Mouse (Mus musculus) heart, adult 2 months (tissue): ENCODE results near the gene Agap3. TPM values are rescaled to one million over a fixed set of nuclear protein-coding genes. Genes with fewer than 3 reads are reported as not detected.

Experiments
- DNase-seq, 2 experiments: peaks; one replicate each; pipeline ENCODE4 v3.0.0; 2021
- H3K27ac ChIP-seq: fragments of 200-600 bp; 2 replicates; pipeline ENCODE4 v1.8.1; 2022
- H3K27me3 ChIP-seq: fragments of 200-500 bp; 2 replicates; pipeline ENCODE4 v1.6.1; 2012; ENCODE audit warnings: mild to moderate bottlenecking, low read length, inconsistent platforms, mixed read lengths; ENCODE audit not compliant: control insufficient read depth, insufficient read depth
- H3K36me3 ChIP-seq: fragments of 200-500 bp; 2 replicates; pipeline ENCODE4 v1.6.1; 2012; ENCODE audit warnings: low read length, inconsistent platforms; ENCODE audit not compliant: control insufficient read depth, insufficient read depth
- H3K4me1 ChIP-seq: fragments of 200-500 bp; 2 replicates; pipeline ENCODE4 v1.6.1; 2011; ENCODE audit warnings: low read length; ENCODE audit not compliant: control insufficient read depth, insufficient read depth
- H3K4me3 ChIP-seq: fragments of 200-600 bp; 2 replicates; pipeline ENCODE4 v1.8.1; 2022
- H3K79me2 ChIP-seq: fragments of 200-500 bp; replicated peaks from 2 replicates; pipeline ENCODE4 v1.6.1; 2012; ENCODE audit warnings: mild to moderate bottlenecking, inconsistent platforms, low read length, moderate library complexity, mixed read lengths; ENCODE audit not compliant: control insufficient read depth, insufficient read depth
- H3K9ac ChIP-seq: fragments of 200-500 bp; 2 replicates; pipeline ENCODE4 v1.6.1; 2012; ENCODE audit warnings: low read depth, mild to moderate bottlenecking, control low read depth, inconsistent platforms, low read length, mixed read lengths
- CTCF ChIP-seq: fragments of 200-600 bp; IDR thresholded peaks from 2 replicates; pipeline ENCODE4 v1.8.1; 2022; ENCODE audit warnings: antibody characterized with exemption, mild to moderate bottlenecking, moderate library complexity
- EP300 ChIP-seq: fragments of 200-500 bp; IDR thresholded peaks from 2 replicates; pipeline ENCODE4 v1.6.1; 2011; ENCODE audit warnings: low read depth, low read length, control low read depth; ENCODE audit not compliant: insufficient read depth
- POLR2A ChIP-seq: fragments of 200-500 bp; IDR thresholded peaks from 2 replicates; pipeline ENCODE4 v1.6.1; 2011; ENCODE audit warnings: mild to moderate bottlenecking, low read depth, low read length, control low read depth; ENCODE audit not compliant: insufficient read depth
- WGBS: fragments of 180-500 bp; shearing (Covaris S2); methylation state at CpG from one replicate; pipeline ENCODE4 v1.1.7; 2018; 5-methylcytosine and 5-hydroxymethylcytosine counted together
- intact Hi-C: fragments of 180-260 bp; cut with DNase I; formaldehyde crosslinking; loops from one replicate; pipeline ENCODE4 v1.15.1; 2025
- polyA plus RNA-seq: library from polyadenylated mRNA; depleted of rRNA; stranded (reverse); fragments of >200 nt; gene quantifications from 2 replicates; pipeline ENCODE4 v1.2.3, GENCODE M21; 2012
- total RNA-seq, 2 experiments: library from RNA; stranded (reverse); gene quantifications; 2 replicates each; pipeline ENCODE4 v1.2.3; 2021

Agap3 gene
- total and polyA plus RNA-seq, 3 experiments: 88.4 to 103 (median 102) TPM

DNA sequence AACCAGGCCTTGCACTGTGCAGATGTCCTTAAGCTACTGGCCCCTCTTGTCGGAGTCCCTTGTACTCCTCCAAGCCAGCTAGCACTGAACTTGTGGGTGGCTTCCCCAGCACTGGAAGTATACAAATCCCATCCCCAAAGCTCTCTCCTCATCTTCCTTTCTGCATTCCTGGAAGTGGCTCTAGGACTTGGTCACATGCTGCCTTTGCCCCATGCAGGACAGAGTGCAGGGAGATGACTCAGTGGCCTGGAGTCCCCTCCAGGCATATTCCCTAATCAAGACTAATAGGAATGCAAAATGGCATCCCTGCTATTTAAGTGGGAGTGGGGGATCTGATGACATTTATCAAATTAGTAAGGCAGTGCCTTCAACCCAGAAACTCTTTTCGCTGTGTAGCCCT, 39.9 kb upstream of the Agap3 start:
- TF ChIP-seq EP300 (no peak), CTCF (no peak), POLR2A (no peak)
- 82% methylated on average over 2 of the region's 2 CpGs for WGBS
- no peak overlapping the region for H3K27ac ChIP-seq
- intact Hi-C loops: no loop called here
- H3K4me1 ChIP-seq: peaks cover 1% of the 10 kb centered on the region
- no peaks in the 10 kb centered on the region for H3K36me3 ChIP-seq
- H3K4me3 ChIP-seq: no peak overlapping the region
- H3K79me2 ChIP-seq: no peaks in the 10 kb centered on the region
- no peak overlapping the region for H3K9ac ChIP-seq
- H3K27me3 ChIP-seq: no peaks in the 10 kb centered on the region
- no peak for DNase-seq

GRCm38 (mm10) chr5:24413042-24413693, 38.8 kb upstream of the Agap3 start, which contains the start of gene Asic3:
Gene Asic3 (plus strand): TSS chr5:24413392.
- no peak for DNase-seq
- intact Hi-C loops: no loop called here
- Histone ChIP-seq H3K4me3 (no peak within 1 kb of the TSS), H3K27ac (no peak within 1 kb of the TSS), H3K4me1 (peaks cover 1% of the 10 kb centered on the region), H3K36me3 (no peaks in the 10 kb centered on the region), H3K27me3 (no peaks in the 10 kb centered on the region), H3K9ac (no peak within 1 kb of the TSS), H3K79me2 (no peaks in the 10 kb centered on the region)
- 37% methylated on average over 11 of the region's 11 CpGs for WGBS
- TF ChIP-seq POLR2A (no peak), CTCF (no peak), EP300 (no peak)

- Histone ChIP-seq H3K4me1 (peaks cover 1% of the 10 kb centered on the region), H3K9ac (no peak overlapping the region), H3K79me2 (no peaks in the 10 kb centered on the region), H3K36me3 (no peaks in the 10 kb centered on the region), H3K27ac (no peak overlapping the region), H3K27me3 (no peaks in the 10 kb centered on the region), H3K4me3 (no peak overlapping the region)
- DNase-seq: no peak
- no peak for TF ChIP-seq POLR2A
- 83% methylated on average over 13 of the region's 13 CpGs for WGBS
- intact Hi-C loops: no loop called here
Measured at GRCm38 (mm10) chr5:24413938-24414337, 38.0 kb upstream of the Agap3 start.

DNA sequence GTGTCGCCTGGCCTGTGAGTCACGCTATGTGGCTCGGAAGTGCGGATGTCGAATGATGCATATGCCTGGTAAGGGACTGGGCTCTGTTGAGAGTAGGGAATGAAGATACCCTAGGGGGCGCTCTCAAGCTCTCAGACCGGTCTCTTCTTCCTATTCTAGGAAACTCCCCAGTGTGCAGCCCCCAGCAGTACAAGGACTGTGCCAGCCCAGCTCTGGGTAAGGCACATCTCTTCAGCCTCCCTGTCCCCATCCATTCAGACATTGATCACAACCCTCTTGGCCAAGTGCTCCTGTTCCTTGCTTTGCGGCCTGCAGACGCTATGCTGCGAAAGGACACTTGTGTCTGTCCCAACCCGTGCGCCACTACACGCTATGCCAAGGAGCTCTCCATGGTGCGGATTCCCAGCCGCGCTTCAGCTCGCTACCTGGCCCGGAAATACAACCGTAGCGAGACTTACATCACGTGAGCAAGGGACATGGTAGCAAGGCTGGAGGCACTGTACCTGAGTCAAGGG, 35.7 kb upstream of the Agap3 start:
- Histone ChIP-seq H3K4me1 (peaks cover 1% of the 10 kb centered on the region; the same call in 1 of the 2 replicates), H3K4me3 (no peak overlapping the region), H3K9ac (no peak overlapping the region), H3K27ac (no peak overlapping the region), H3K36me3 (no peaks in the 10 kb centered on the region), H3K79me2 (no peaks in the 10 kb centered on the region), H3K27me3 (no peaks in the 10 kb centered on the region)
- intact Hi-C loops: loop anchor here (1.0 to 5.0 kb wide), 2 partner anchors 54 to 71 kb away; no protein-coding TSS in a partner anchor
- WGBS: 3% methylated on average over 21 of the region's 21 CpGs
- peak; percentile 62 to 65 for DNase-seq
- TF ChIP-seq CTCF (peak; percentile 88), POLR2A (no peak), EP300 (peak; percentile 49; the same call in 1 of the 2 replicates)

DNA sequence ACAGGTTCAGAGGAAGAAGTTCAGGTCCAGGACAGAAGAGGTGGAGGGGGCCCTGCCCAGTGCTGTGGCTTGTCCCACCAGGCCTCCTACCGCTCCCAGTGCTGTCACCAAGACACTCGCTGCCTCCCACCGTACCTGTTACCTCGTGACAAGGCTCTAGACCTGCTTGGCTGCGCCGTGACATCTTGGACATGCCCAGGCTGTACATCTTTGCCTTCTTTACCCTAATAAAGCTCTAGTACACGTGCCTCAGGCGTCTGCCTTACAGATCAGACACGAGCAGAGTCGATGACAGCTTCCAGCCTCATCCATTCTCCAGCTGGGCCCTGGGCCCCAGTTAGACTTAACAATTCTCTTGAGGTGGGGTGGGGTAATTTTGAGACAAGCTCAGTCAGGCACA, 34.4 kb upstream of the Agap3 start:
- intact Hi-C loops: loop anchor here (5.0 kb wide), 1 partner anchor 70 kb away; no protein-coding TSS in a partner anchor
- no peak for TF ChIP-seq CTCF
- TF ChIP-seq POLR2A: no peak
- TF ChIP-seq EP300: no peak
- H3K27me3 ChIP-seq: no peaks in the 10 kb centered on the region
- H3K27ac ChIP-seq: no peak overlapping the region
- H3K79me2 ChIP-seq: no peaks in the 10 kb centered on the region
- no peaks in the 10 kb centered on the region for H3K36me3 ChIP-seq
- peaks cover 1% of the 10 kb centered on the region; the same call in 1 of the 2 replicates for H3K4me1 ChIP-seq
- DNase-seq: no peak
- H3K4me3 ChIP-seq: no peak overlapping the region
- H3K9ac ChIP-seq: no peak overlapping the region
- 90% methylated on average over 10 of the region's 10 CpGs for WGBS

GRCm38 (mm10) chr5:24420381-24420780, 31.6 kb upstream of the Agap3 start:
- 90% methylated on average over 9 of the region's 9 CpGs for WGBS
- Histone ChIP-seq H3K27me3 (no peaks in the 10 kb centered on the region), H3K36me3 (no peaks in the 10 kb centered on the region), H3K4me3 (no peak overlapping the region), H3K9ac (no peak overlapping the region), H3K4me1 (peaks cover 1% of the 10 kb centered on the region; the same call in 1 of the 2 replicates), H3K27ac (no peak overlapping the region), H3K79me2 (no peaks in the 10 kb centered on the region)
- no peak for DNase-seq
- TF ChIP-seq EP300: no peak
- intact Hi-C loops: loop anchor here (5.0 kb wide), 1 partner anchor 157 kb away; the partner anchor contains the start of gene Abcf2
